Mouse (Mus musculus) lung, postnatal 10 days (tissue): Measurements from ENCODE around the gene Mcrip1.
"Not testable (repeated sequence)": the region's sequence is repeated elsewhere in the genome, so short reads cannot be mapped to it uniquely, and the experiment has no call there.

Experiments used
- DNase-seq: peaks from one replicate; pipeline ENCODE4 v3.0.0; 2021

The Mcrip1 gene

GRCm38 (mm10) chr11:120574278-120574600 lies 24.7 kb upstream of the Mcrip1 start:
- DNase-seq, result no peak

DNA sequence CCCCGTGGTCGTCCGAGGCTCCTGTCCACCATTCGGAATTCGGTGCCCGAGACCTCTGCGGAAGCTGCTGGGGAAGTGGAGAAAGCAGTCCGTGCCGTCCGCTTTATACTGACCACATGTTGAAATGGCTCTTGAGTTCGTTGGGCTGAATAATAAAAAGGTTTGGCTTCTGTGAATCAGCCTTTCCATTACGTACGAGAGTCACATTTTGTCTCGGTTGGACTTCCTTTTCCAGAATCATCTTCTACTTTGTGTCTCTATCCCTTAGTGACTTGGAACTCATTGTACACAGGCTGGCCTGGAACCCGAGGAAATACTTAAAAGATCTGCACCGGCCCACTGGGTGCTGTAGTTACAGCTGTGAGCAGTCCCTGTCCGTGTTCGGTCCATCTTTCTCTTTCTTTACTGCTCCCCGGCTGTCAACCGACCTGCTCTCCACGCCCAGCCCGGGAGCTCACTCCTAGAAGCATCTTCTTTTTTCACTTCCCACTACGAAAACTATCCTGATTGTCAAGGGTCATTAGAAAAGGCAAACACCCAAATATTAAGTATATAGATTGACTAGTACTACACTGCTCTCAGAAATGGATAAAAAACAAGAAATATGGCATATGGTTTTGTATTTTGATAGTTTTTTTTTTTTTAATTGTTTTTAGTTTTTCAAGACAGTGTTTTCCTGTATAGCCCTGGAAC lies 24.2 kb upstream of the Mcrip1 start:
- DNase-seq, result no peak

- DNase-seq, result peak; percentile 100
Measured at GRCm38 (mm10) chr11:120572752-120573584, 23.4 kb upstream of the Mcrip1 start, which contains the start of gene P4hb. Gene P4hb, minus strand, starts transcription at chr11:120573253.

GRCm38 (mm10) chr11:120572417-120572751 lies 22.9 kb upstream of the Mcrip1 start:
- DNase-seq, result no peak

GRCm38 (mm10) chr11:120571754-120572416 lies 22.4 kb upstream of the Mcrip1 start:
- no peak for DNase-seq

DNA sequence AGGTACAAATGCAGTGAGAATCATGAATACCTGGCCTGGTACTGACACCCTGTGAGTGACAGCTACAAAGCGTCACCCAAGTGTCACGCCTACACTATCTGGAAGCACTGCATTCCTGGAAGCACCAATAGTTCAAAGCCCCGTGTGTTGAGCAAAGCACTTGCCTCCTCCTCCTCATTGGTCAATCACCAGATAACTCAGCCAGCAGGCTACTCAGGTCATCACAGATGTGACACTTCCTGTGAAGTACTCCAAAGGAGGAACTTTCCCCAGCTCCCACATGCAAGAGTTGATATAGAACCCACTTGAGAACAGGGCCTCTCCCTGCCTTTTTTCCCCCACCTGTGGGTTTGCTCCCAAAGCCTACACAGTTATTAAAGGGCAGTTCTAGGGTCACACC lies 21.6 kb upstream of the Mcrip1 start:
- no peak for DNase-seq

DNA sequence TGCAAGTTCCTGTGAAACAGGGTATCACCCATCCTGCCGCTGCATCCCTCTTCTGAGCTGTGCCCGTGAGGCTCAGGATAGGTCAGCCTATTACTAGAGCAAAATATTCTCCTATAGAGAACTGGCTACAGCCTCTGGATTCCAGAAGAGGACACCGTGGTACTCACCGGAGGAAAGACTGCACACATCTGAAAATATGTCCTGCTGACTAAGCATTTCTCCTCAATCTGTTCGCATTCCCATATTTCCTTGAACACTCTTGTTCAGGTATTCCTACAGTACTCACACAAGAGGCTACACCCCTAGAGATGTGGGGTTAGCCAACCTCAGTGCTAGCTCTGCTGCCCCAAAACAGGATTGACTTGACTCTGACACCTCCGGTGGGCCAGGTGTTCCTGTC lies 18.8 kb upstream of the Mcrip1 start:
- no peak for DNase-seq

DNA sequence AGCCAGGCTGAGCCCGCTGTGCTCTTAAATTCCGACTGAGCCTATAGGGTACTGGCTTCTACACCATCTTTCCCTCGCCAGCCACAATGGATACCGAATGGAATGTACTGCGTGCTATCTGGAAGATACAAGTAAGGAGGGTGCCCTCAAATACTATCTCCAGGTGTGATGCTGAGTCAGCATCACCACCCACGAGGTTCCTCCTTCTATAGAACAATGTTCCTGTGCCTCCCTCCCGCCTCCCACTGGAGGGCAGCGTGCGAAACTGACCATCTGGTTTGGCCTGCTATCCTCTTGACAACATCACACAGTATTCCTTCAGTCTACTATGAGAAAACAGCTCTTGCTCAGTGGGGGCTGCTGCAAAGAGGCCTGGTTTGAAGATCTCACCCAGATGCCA lies 15.6 kb upstream of the Mcrip1 start:
- no peak for DNase-seq

DNA sequence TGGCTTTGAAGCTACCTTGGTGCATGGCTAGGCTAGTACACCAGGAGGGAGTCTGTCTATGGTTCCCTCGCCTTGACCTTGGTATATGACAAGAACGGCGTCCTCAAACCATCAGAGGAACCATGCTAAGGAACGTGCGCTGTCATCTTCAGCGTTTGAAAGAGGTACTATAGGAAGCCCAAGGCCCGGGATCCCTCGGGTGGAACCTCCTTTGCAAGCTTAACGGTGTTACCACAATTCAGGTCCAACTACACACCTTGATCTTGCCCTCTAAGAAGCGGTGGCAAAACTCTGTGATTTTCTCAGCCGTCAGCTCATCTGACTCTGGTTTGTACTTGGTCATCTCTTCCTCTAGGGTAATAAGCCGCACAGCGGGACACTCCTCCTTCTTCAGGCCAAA lies 13.4 kb upstream of the Mcrip1 start:
- DNase-seq, result no peak

GRCm38 (mm10) chr11:120560952-120561728 lies 11.6 kb upstream of the Mcrip1 start:
- no peak for DNase-seq

DNA sequence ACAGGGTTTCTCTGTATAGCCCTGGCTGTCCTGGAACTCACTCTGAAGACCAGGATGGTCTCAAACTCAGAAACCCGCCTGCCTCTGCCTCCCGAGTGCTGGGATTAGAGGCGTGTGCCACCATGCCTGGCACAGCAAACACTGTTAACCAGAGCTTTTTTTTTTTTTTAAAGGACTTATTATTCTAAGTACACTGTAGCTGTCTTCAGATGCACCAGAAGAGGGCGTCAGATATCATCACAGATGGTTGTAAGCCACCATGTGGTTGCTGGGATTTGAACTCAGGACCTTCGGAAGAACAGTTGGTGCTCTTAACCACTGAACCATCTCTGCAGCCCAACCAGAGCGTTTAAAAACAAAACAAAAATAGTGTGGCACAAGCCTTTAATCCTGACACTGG lies 9.3 kb upstream of the Mcrip1 start:
- DNase-seq, result not testable (repeated sequence)

DNA sequence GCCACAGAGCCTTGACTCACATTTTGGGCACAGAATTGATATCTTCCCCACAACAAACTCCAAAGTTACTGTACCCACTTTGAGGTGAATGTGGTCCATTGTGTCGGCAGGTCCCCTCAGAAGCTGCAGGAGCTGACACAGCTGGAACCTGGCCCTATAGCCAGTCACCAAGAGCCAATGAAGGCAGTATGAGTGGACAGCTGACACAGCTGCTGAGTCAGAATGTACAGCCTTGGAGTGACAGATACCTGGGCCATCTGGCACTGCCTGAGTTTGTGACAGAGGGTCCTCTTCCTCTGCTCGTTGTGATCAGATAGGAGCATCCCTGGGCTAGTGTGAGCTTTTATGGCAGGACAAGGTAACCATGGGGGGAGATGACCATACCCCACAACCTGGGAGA lies 5.7 kb upstream of the Mcrip1 start:
- no peak for DNase-seq

DNA sequence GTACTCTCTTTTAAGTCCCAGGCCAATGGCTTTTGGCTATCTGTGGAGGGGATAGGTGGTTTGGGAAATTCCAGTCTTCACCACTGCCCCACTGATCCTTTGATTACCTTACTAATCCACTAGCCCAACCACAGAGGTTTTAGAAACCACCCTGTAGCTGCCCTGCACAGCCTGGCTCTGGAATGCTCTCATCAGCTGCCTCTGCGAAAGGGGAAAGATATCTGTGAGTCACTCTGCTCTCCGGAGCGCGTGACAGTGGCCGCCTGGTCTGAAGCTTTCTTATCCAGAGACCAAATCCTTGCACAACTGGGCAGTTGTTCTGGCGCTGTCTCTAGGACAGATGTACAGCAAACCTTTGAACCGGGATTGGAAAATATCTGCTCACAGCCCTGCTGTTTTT lies 5.3 kb upstream of the Mcrip1 start:
- no peak for DNase-seq

- DNase-seq, result no peak
Measured at GRCm38 (mm10) chr11:120552736-120553135, 3.2 kb upstream of the Mcrip1 start.

DNA sequence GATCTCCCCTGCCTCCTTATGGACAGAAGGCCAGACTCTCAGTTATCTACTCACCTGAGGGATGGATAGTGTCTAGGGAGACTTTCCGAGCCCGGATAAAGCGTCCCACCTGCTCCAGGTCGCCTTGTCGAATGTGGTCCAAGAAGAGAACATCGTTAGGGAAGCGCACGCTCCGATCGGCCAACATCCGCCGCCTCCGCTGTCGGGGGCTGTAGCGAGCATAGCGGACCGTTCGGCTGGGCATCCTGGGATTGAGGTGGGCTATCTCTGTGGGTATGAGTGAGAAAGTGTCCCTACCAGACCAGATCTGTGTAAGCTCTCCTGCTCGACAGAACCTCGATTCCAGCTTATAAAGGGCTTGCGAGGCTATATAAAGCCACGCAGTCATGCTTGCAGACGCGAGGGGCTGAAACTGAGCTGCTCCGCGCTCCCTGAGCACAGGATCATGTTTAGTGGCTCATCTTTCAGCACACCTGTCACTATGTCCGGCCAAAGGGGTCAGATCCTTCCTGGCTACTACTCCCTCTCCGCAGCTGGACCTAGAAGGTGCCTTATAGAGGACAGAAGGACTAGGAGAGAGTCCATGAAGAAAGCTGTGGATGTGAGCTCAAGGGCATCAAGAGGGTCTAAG lies 1.4 kb upstream of the Mcrip1 start, which contains the start of gene Ppp1r27:
Ppp1r27 (minus strand) TSS at position 323 of the 631 bp plus-strand sequence.
- no peak for DNase-seq

- no peak for DNase-seq
Measured at GRCm38 (mm10) chr11:120549986-120550809, 671 bp upstream of the Mcrip1 start.

DNA sequence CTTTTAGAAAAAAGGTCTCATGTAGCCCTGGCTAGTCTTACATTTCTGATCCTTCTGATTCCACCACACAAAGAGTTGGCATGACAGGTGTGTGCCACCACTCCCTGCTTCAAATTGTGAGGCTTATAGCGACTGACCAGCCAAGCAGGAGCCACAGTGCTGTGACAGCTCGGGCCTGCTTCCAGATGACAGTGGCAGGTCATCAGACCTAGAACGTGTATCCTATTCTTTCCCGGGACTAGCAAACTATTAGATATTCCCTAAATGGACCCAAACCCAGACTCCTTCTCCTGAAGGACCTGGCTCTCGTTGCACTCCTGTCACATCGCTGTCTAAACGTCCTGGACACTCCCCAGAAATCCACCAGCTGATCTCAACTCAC lies 750 bp downstream of the Mcrip1 start:
- DNase-seq, result no peak

- DNase-seq, result no peak
Measured at GRCm38 (mm10) chr11:120548214-120548613, 1.3 kb downstream of the Mcrip1 start.

DNA sequence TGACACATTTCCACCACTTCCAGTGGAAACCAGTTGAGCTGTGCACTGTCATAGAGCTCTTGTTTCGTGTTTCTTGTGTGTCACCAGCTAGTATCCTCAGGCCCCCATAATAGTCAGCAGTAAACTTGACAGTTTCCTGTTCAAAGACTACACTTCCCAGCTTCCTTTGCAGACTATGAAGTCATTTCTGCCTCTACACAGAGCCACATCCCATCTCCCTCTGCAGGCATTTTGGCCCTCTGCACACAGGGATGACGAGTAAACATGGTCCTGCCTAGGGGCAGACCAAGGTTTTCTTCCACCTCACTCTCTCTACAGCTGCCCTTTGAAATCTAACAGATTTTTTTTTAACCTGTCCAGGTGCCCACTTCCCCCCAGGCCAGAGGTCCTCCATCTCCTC lies 2.1 kb downstream of the Mcrip1 start:
- peak; percentile 58 for DNase-seq

DNA sequence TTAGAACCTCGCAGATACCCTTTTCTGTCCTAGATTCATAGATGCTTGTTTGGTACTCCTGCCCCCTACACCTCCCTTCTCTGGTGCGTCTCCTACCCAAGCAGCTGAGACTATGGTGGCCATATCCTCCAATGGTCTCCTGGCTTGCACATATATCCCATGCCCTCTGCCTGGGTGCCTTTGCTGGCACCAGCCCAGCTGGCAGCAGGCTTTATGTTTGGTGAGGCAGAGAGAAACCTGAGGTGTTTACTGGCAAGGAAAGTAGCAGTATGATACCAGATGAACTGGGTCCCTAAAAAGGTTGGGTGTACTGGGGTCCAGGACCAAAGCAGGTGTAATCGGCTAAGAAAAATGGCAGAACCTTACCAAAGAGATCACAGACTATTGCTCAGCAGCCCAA lies 3.6 kb downstream of the Mcrip1 start:
- DNase-seq, result no peak

- no peak for DNase-seq
Measured at GRCm38 (mm10) chr11:120542376-120542775, 7.2 kb downstream of the Mcrip1 start.

DNA sequence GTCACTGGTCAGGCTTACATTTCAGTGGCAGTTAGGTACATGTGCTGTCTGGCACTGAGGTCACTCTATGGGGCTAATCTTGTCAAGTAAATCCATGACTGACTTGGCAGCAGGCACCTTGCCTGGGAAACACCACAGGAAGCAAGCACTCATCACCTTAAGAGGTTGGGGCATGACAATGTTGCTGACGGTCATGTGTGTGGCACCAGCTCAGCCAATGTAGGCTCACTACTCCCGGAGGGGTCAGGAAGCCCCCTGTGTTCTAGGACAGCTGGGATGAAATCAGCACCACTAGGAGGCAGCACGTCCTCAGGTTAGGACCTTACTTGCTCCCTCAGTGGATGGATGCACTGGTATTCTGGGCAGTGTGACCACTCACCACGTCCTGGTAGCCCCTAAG lies 7.6 kb downstream of the Mcrip1 start:
- DNase-seq, result peak; percentile 41
